Comparison of ENCODE assay signal across 8 mouse cellular contexts in genomic region chr19:45659738-45660502, GRCm38 (mm10). TPM values are rescaled to one million over a fixed set of nuclear protein-coding genes. Genes with fewer than 3 reads are reported as not detected.
DNase-seq lines count a peak whose midpoint lies in the region; ATAC-seq and TF ChIP-seq lines count a peak whose summit lies in the region.

Gene Fbxw4 (minus strand): TSS chr19:45660312.

- ATAC-seq in erythroblast, adult 5-6 weeks (replicated peaks; ENCODE audit: low FRiP score, poor library complexity, severe bottlenecking): peak; percentile 53
- peak; percentile 84 for ATAC-seq in heart, embryonic 11.5 days (replicated peaks; ENCODE audit: insufficient number of reproducible peaks, low FRiP score, low TSS enrichment)
- ATAC-seq in kidney, embryonic 15.5 days (replicated peaks; ENCODE audit: low FRiP score): peak; percentile 90
- ATAC-seq in limb, embryonic 14.5 days (ENCODE audit: low FRiP score, low read depth): peak; percentile 81
- ATAC-seq in midbrain, embryonic 15.5 days (replicated peaks): peak; percentile 87

- H3K4me1 ChIP-seq in bone marrow macrophage, adult 2 months (ENCODE audit: control insufficient read depth, insufficient read depth, low read length): peaks cover 18% of the 10 kb centered on the region
- H3K4me1 ChIP-seq in heart, embryonic 11.5 days (ENCODE audit: control insufficient read depth, insufficient read depth, low read length): peaks cover 28% of the 10 kb centered on the region
- peaks cover 40% of the 10 kb centered on the region for H3K4me1 ChIP-seq in kidney, embryonic 15.5 days
- H3K4me1 ChIP-seq in limb, embryonic 14.5 days (ENCODE audit: control insufficient read depth, insufficient read depth, low read length): peaks cover 31% of the 10 kb centered on the region
- H3K4me1 ChIP-seq in midbrain, embryonic 15.5 days: peaks cover 34% of the 10 kb centered on the region

- peak within 1 kb of the TSS; percentile 81 for H3K27ac ChIP-seq in bone marrow macrophage, adult 2 months (ENCODE audit: insufficient read depth, low read depth, low read length)
- H3K27ac ChIP-seq in heart, embryonic 11.5 days (ENCODE audit: low read depth, low read length): peak within 1 kb of the TSS; percentile 95
- H3K27ac ChIP-seq in kidney, embryonic 15.5 days: peak within 1 kb of the TSS; percentile 97
- peak within 1 kb of the TSS; percentile 95 for H3K27ac ChIP-seq in limb, embryonic 14.5 days (replicated peaks; ENCODE audit: low read depth, low read length)
- peak within 1 kb of the TSS; percentile 89 for H3K27ac ChIP-seq in midbrain, embryonic 15.5 days

- TF ChIP-seq POLR2A in bone marrow macrophage, adult 2 months (IDR thresholded peaks at IDR 0.05; ENCODE audit: borderline replicate concordance, low read depth, low read length): 0 out of 2 replicates have a peak, but pooled peaks have one; percentile 69
- peak; percentile 81; the same call in 1 of the 2 replicates for TF ChIP-seq POLR2A in limb, embryonic 14.5 days (IDR thresholded peaks at IDR 0.05; ENCODE audit: borderline replicate concordance, extremely low read depth, insufficient read depth, insufficient read length)

- no peaks in the 10 kb centered on the region for H3K9me3 ChIP-seq in heart, embryonic 11.5 days (replicated peaks; ENCODE audit: control insufficient read depth, low read length)
- no peaks in the 10 kb centered on the region for H3K9me3 ChIP-seq in kidney, embryonic 15.5 days (replicated peaks)
- no peaks in the 10 kb centered on the region for H3K9me3 ChIP-seq in limb, embryonic 14.5 days (ENCODE audit: control insufficient read depth, low read length)
- H3K9me3 ChIP-seq in midbrain, embryonic 15.5 days: no peaks in the 10 kb centered on the region

- H3K79me2 ChIP-seq in C2C12 (ENCODE audit: control insufficient read depth, insufficient read depth): peaks cover 57% of the 10 kb centered on the region

- no peak for TF ChIP-seq CTCF in C2C12 (IDR thresholded peaks at IDR 0.05; ENCODE audit: control insufficient read depth, insufficient read depth, insufficient read length)
- TF ChIP-seq CTCF in bone marrow macrophage, adult 2 months (IDR thresholded peaks at IDR 0.05; ENCODE audit: low read depth, low read length): no peak

- DNase-seq in limb, embryonic 14.5 days (ENCODE audit: low spot score): peak; percentile 27
- peak; percentile 78 to 88 for DNase-seq in spleen, postnatal 10 days (ENCODE audit: low spot score in 2 of 2)

- H3K4me3 ChIP-seq in C2C12 (ENCODE audit: insufficient read depth, poor library complexity, severe bottlenecking): peak within 1 kb of the TSS; percentile 64
- peak within 1 kb of the TSS; percentile 90 for H3K4me3 ChIP-seq in bone marrow macrophage, adult 2 months (ENCODE audit: insufficient read depth, low read length)
- peak within 1 kb of the TSS; percentile 93 for H3K4me3 ChIP-seq in heart, embryonic 11.5 days (ENCODE audit: low read depth, low read length)
- peak within 1 kb of the TSS; percentile 93 for H3K4me3 ChIP-seq in kidney, embryonic 15.5 days (replicated peaks)
- peak within 1 kb of the TSS; percentile 79 for H3K4me3 ChIP-seq in limb, embryonic 14.5 days (replicated peaks; ENCODE audit: low read length)
- H3K4me3 ChIP-seq in midbrain, embryonic 15.5 days: peak within 1 kb of the TSS; percentile 69

- H3K79me3 ChIP-seq in C2C12 (ENCODE audit: low read depth): peaks cover 12% of the 10 kb centered on the region

- WGBS in heart, embryonic 11.5 days (ENCODE audit: insufficient replicate concordance): under 1% methylated on average over 86 of the region's 94 CpGs
- WGBS in kidney, embryonic 15.5 days: under 1% methylated on average over 93 of the region's 94 CpGs
- under 1% methylated on average over 40 of the region's 94 CpGs for WGBS in limb, embryonic 14.5 days
- under 1% methylated on average over 88 of the region's 94 CpGs for WGBS in midbrain, embryonic 15.5 days

- H3K36me3 ChIP-seq in C2C12 (ENCODE audit: control insufficient read depth, insufficient read depth): no peaks in the 10 kb centered on the region
- no peaks in the 10 kb centered on the region for H3K36me3 ChIP-seq in heart, embryonic 11.5 days (ENCODE audit: control insufficient read depth, insufficient read depth, low read length)
- H3K36me3 ChIP-seq in kidney, embryonic 15.5 days: no peaks in the 10 kb centered on the region
- H3K36me3 ChIP-seq in limb, embryonic 14.5 days (ENCODE audit: control insufficient read depth, insufficient read depth, low read length): no peaks in the 10 kb centered on the region
- H3K36me3 ChIP-seq in midbrain, embryonic 15.5 days (replicated peaks): no peaks in the 10 kb centered on the region

- H3ac ChIP-seq in C2C12 (ENCODE audit: control insufficient read depth, insufficient read length, low read depth): peak within 1 kb of the TSS; percentile 93

- no peaks in the 10 kb centered on the region for H3K27me3 ChIP-seq in C2C12 (ENCODE audit: control insufficient read depth, insufficient read depth, insufficient read length)
- H3K27me3 ChIP-seq in heart, embryonic 11.5 days (ENCODE audit: control insufficient read depth, insufficient read depth, low read length): no peaks in the 10 kb centered on the region
- H3K27me3 ChIP-seq in kidney, embryonic 15.5 days: no peaks in the 10 kb centered on the region
- no peaks in the 10 kb centered on the region for H3K27me3 ChIP-seq in limb, embryonic 14.5 days (ENCODE audit: control insufficient read depth, insufficient read depth, low read length)
- H3K27me3 ChIP-seq in midbrain, embryonic 15.5 days (replicated peaks): no peaks in the 10 kb centered on the region

- peak within 1 kb of the TSS; percentile 88 for H3K4me2 ChIP-seq in heart, embryonic 11.5 days
- peak within 1 kb of the TSS; percentile 72 for H3K4me2 ChIP-seq in kidney, embryonic 15.5 days
- H3K4me2 ChIP-seq in limb, embryonic 14.5 days (replicated peaks; ENCODE audit: low read depth, low read length, severe bottlenecking): peak within 1 kb of the TSS; percentile 82
- peak within 1 kb of the TSS; percentile 63 for H3K4me2 ChIP-seq in midbrain, embryonic 15.5 days

- H3K9ac ChIP-seq in heart, embryonic 11.5 days (ENCODE audit: low read depth, low read length): peak within 1 kb of the TSS; percentile 99
- H3K9ac ChIP-seq in kidney, embryonic 15.5 days: peak within 1 kb of the TSS; percentile 98
- peak within 1 kb of the TSS; percentile 99 for H3K9ac ChIP-seq in limb, embryonic 14.5 days (ENCODE audit: low read depth, low read length, severe bottlenecking)
- H3K9ac ChIP-seq in midbrain, embryonic 15.5 days: peak within 1 kb of the TSS; percentile 81

TF ChIP-seq in C2C12, 6 proteins besides CTCF, POLR2A, EP300 and RAD21:
- TF ChIP-seq FOSL1 (IDR thresholded peaks at IDR 0.05; ENCODE audit: insufficient read depth, low read length, poor library complexity, severe bottlenecking) (no peak), MYOD1 (IDR thresholded peaks at IDR 0.05; ENCODE audit: control insufficient read depth, insufficient read length, low read depth) (no peak), USF1 (IDR thresholded peaks at IDR 0.05; ENCODE audit: low read depth) (no peak), MAX (IDR thresholded peaks at IDR 0.05) (peak; percentile 8)

RNA-seq across cellular contexts. Expression of gene Fbxw4, which starts in this region (rescaled TPM):
- polyA plus RNA-seq in C2C12 (2012; fragmentation: generic; extraction: Trizol): 19.3 TPM
- 50.3 and 55.6 TPM in 2 replicates for polyA plus RNA-seq in bone marrow macrophage, adult 2 months (2012; ENCODE audit: insufficient read depth, insufficient read length, missing spikeins)
- total RNA-seq in erythroblast, adult 5-6 weeks (2015; ENCODE audit: low replicate concordance): 8.5 and 27.4 TPM in 2 replicates
- 6.0 and 26.9 TPM in 2 replicates for total RNA-seq in erythroblast, adult 5-6 weeks (2017; ENCODE audit: low replicate concordance)
- 2.7 and 4.2 TPM in 2 replicates for polyA plus RNA-seq in heart, embryonic 11.5 days (2014; fragmentation: Nextera tagmentation; extraction: Ambion mirVana)
- 6.3 and 6.7 TPM in 2 replicates for polyA plus RNA-seq in kidney, embryonic 15.5 days (2015; fragmentation: Nextera tagmentation; extraction: Ambion mirVana)
- polyA plus RNA-seq in limb, embryonic 14.5 days (2012; rRNA removed): 52.2 and 94.4 TPM in 2 replicates
- polyA plus RNA-seq in limb, embryonic 14.5 days (2014; fragmentation: Nextera tagmentation; extraction: Ambion mirVana): 5.4 and 6.6 TPM in 2 replicates
- 6.1 and 7.8 TPM in 2 replicates for polyA plus RNA-seq in midbrain, embryonic 15.5 days (2015; fragmentation: Nextera tagmentation; extraction: Ambion mirVana)

Comparison
In these comparisons a context has a peak if more than half of its experiments do, and no peak if none do; other contexts are left out.
1. Peak in every context shown above with its lines: DNase-seq, ATAC-seq, H3K4me3 ChIP-seq and H3K27ac ChIP-seq.